Mouse (Mus musculus): ENCODE measurements around the gene Trank1. TPM values are rescaled to one million over a fixed set of nuclear protein-coding genes. Genes with fewer than 3 reads are reported as not detected.

Gene Trank1
- polyA plus RNA-seq, 1 experiment from 2014 or later, result 0.07 TPM

DNA sequence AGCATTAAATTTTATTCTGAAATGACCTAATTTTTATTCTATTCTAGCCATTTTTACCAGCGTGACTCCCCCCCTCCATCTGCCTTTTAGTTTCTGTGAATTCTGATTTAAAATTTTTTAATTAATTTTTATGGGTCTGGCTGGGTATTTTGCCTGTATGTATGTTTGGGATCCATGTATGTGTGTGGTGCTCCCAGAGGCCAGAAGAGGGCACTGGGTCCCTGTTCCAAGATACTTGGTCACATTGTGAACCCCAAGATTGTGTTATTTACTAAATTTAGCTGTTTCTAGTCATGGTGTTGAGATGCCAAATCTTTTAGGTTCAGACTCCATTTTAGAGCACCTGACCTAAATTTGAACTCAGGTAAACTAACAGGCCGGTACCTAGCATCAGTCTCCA is 25.1 kb upstream of the Trank1 start:
- H3K4me2 ChIP-seq, result no peak overlapping the region
- H3K4me1 ChIP-seq, result peaks cover 7% of the 10 kb centered on the region; the same call in 1 of the 2 replicates
- no peak overlapping the region for H3K4me3 ChIP-seq
- H3K36me3 ChIP-seq, result no peaks in the 10 kb centered on the region
- ATAC-seq (ENCODE audit: borderline replicate concordance, extremely low read depth, low FRiP score, low TSS enrichment), result no peak
- WGBS, result 65% methylated on average over 2 of the region's 2 CpGs
- no peaks in the 10 kb centered on the region for H3K9me3 ChIP-seq
- no peak overlapping the region for H3K27ac ChIP-seq
- no peak overlapping the region for H3K9ac ChIP-seq
- H3K27me3 ChIP-seq, result no peaks in the 10 kb centered on the region

DNA sequence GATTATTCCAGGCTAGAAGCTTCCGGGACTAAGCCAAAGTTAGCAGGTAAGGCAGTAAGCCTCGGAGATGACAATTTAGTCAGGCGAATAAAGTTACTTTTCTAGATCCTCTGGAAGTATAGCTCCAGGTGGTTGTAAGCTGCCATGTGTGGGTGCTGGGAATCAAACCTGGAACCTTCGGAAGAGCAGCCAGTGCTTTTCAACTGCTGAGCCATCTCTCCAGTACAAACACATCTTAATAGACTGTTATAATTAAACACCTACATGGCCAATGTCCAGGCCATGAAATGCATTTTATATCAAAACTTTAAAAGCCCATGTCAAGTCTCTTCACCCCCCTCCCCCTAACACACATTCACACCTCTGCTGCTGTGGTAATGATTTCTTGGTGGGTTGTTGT is 23.6 kb upstream of the Trank1 start:
- H3K36me3 ChIP-seq, result no peaks in the 10 kb centered on the region
- no peak overlapping the region for H3K27ac ChIP-seq
- H3K9me3 ChIP-seq, result no peaks in the 10 kb centered on the region
- peaks cover 7% of the 10 kb centered on the region; the same call in 1 of the 2 replicates for H3K4me1 ChIP-seq
- no peak overlapping the region for H3K9ac ChIP-seq
- 89% methylated on average over 4 of the region's 4 CpGs for WGBS
- no peak overlapping the region for H3K4me2 ChIP-seq
- ATAC-seq (ENCODE audit: borderline replicate concordance, extremely low read depth, low FRiP score, low TSS enrichment), result no peak
- no peak overlapping the region for H3K4me3 ChIP-seq
- H3K27me3 ChIP-seq, result no peaks in the 10 kb centered on the region

DNA sequence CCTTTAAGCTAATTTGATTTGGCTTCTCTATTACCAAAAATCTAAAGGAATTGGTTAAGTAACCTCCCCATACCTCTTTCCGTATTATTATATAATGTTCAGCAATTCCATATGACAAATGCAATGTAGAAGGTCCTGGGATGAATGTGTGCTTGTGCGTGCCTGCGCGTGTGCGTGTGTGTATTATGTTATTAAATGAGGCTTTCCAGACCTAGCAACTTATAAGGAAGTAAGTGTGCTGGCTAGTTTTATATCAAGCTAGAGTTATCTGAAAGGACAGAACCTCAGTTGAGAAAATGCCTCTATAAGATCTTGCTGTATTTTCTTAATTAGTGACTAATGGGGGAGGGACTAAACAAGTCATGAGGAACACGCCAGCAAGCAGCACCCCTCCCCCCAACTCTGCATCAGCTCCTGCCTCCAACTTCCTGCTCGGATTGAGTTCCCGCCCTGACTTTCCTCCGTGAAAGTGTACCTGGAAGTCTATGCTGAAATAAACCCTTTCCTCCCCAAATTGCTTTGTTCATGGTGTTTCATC is 22.2 kb upstream of the Trank1 start:
- H3K4me1 ChIP-seq, result peaks cover 7% of the 10 kb centered on the region; the same call in 1 of the 2 replicates
- no peak overlapping the region for H3K27ac ChIP-seq
- no peaks in the 10 kb centered on the region for H3K27me3 ChIP-seq
- ATAC-seq (ENCODE audit: borderline replicate concordance, extremely low read depth, low FRiP score, low TSS enrichment), result peak; percentile 62
- peak overlapping the region; percentile 44 for H3K4me2 ChIP-seq
- no peak overlapping the region for H3K9ac ChIP-seq
- H3K36me3 ChIP-seq, result no peaks in the 10 kb centered on the region
- 50% methylated on average over 9 of the region's 9 CpGs for WGBS
- H3K4me3 ChIP-seq, result no peak overlapping the region
- no peaks in the 10 kb centered on the region for H3K9me3 ChIP-seq

GRCm38 (mm10) chr9:111289832-111290339 is 21.7 kb upstream of the Trank1 start:
- Histone ChIP-seq H3K36me3 (no peaks in the 10 kb centered on the region), H3K9ac (no peak overlapping the region), H3K27me3 (no peaks in the 10 kb centered on the region), H3K27ac (no peak overlapping the region), H3K4me3 (no peak overlapping the region), H3K4me1 (peaks cover 7% of the 10 kb centered on the region; the same call in 1 of the 2 replicates), H3K9me3 (no peaks in the 10 kb centered on the region), H3K4me2 (peak overlapping the region; percentile 44)
- WGBS, result 13% methylated on average over 21 of the region's 21 CpGs
- ATAC-seq (ENCODE audit: borderline replicate concordance, extremely low read depth, low FRiP score, low TSS enrichment), result peak; percentile 76

DNA sequence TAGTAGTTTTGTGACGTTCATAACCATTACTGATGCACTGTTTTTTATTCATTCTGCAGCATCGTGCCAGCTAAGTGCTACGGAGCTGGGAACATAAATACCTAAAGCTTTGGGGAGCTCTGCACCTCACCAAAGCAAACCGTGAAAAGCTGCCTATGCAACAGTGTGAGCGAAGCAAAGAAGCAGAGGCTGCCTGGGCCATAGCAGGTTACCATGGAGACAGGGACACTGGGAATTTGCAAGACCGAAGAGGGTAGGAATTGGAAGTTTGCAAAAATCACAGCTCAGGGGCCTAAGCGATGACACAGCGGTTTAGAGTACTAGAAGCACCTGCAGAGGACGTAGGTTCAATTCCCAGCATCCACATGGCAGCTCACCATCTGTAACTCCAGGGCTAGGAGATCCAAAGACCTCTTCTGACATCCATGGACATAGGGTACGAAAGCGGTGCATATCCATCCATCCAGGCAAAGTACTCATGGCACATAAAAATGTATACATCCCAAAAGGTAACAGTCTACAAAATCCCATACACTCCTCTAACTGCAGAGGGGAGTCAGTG is 20.9 kb upstream of the Trank1 start:
- no peak for ATAC-seq (ENCODE audit: borderline replicate concordance, extremely low read depth, low FRiP score, low TSS enrichment)

GRCm38 (mm10) chr9:111293234-111293633 is 18.3 kb upstream of the Trank1 start:
- Histone ChIP-seq H3K9ac (no peak overlapping the region), H3K27me3 (no peaks in the 10 kb centered on the region), H3K9me3 (no peaks in the 10 kb centered on the region), H3K4me3 (no peak overlapping the region), H3K27ac (no peak overlapping the region), H3K36me3 (no peaks in the 10 kb centered on the region), H3K4me2 (no peak overlapping the region), H3K4me1 (0 out of 2 replicates have a peak, but pooled peaks cover 12% of the 10 kb centered on the region)
- no peak for ATAC-seq (ENCODE audit: borderline replicate concordance, extremely low read depth, low FRiP score, low TSS enrichment)
- WGBS, result 75% methylated on average over 4 of the region's 4 CpGs

More for the DNA sequence above, 20.9 kb upstream of the Trank1 start:
- Histone ChIP-seq H3K27me3 (no peaks in the 10 kb centered on the region), H3K4me3 (no peak overlapping the region), H3K36me3 (no peaks in the 10 kb centered on the region), H3K9me3 (no peaks in the 10 kb centered on the region), H3K4me1 (peaks cover 5% of the 10 kb centered on the region; the same call in 1 of the 2 replicates), H3K4me2 (no peak overlapping the region), H3K27ac (no peak overlapping the region), H3K9ac (no peak overlapping the region)
- 67% methylated on average over 11 of the region's 11 CpGs for WGBS

DNA sequence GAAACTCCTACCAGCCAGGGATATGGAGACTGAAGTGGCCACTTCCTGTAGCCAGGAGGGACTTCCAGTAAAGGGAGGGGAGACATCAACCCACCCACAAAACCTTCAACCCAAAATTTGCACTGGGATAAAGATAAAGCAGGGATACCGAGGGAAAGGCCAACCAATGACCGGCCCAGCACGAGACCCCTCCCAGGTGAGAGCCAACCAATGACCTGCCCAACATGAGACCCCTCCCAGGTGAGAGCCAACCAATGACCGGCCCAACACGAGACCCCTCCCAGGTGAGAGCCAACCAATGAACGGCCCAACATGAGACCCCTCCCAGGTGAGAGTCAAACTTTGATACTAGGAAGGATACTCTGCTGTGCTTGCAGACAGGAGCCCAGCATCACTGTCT is 16.6 kb upstream of the Trank1 start:
- WGBS, result 89% methylated on average over 6 of the region's 6 CpGs
- ATAC-seq (ENCODE audit: borderline replicate concordance, extremely low read depth, low FRiP score, low TSS enrichment), result no peak
- no peak overlapping the region for H3K4me2 ChIP-seq
- H3K4me1 ChIP-seq, result 0 out of 2 replicates have a peak, but pooled peaks cover 10% of the 10 kb centered on the region
- H3K27ac ChIP-seq, result no peak overlapping the region
- no peak overlapping the region for H3K4me3 ChIP-seq
- H3K9me3 ChIP-seq, result no peaks in the 10 kb centered on the region
- H3K36me3 ChIP-seq, result no peaks in the 10 kb centered on the region
- no peaks in the 10 kb centered on the region for H3K27me3 ChIP-seq
- no peak overlapping the region for H3K9ac ChIP-seq

DNA sequence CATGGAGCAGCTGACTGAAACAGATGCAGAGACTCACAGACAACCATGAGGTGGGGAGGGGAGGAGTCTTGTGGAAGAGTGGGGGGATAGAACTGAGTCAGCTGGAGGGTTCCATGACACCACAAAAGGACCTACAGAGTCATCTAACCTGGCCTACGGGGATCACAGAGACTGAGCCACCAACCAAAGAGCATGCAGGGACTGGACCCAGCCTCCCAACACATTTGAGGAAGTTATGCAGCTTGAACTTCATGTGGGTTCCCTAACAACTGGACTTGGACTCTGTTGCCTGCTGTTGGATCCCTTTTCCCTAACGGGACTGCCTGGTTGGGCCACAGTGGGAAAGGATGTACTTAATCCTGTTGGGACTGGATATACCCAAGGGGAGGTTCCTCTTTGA is 16.2 kb upstream of the Trank1 start:
- H3K9ac ChIP-seq, result no peak overlapping the region
- WGBS, result 81% methylated on average over 2 of the region's 2 CpGs

DNA sequence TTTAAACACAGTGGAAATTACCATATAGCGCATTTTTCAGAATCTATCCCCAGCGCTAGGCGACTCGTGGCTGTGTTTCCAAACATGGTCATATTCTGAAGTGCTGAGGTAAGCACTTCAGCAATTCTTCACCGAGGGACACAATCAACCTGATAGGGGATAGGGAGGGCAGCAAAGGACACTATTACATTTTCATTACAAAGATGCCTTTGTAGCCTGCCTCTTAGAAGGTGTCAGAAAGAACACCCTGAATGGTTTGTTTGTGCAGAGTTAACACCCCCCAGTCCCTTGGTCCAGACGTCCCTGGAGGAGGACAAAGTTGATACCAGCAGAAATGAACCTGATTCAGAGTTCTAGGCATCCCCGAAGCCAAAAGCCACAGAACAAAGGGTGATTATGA is 15.1 kb upstream of the Trank1 start:
- H3K4me2 ChIP-seq, result no peak overlapping the region
- no peak overlapping the region for H3K9ac ChIP-seq
- H3K9me3 ChIP-seq, result no peaks in the 10 kb centered on the region
- H3K4me3 ChIP-seq, result no peak overlapping the region
- H3K4me1 ChIP-seq, result 0 out of 2 replicates have a peak, but pooled peaks cover 10% of the 10 kb centered on the region
- H3K36me3 ChIP-seq, result no peaks in the 10 kb centered on the region
- WGBS, result 49% methylated on average over 7 of the region's 7 CpGs
- H3K27ac ChIP-seq, result no peak overlapping the region
- no peaks in the 10 kb centered on the region for H3K27me3 ChIP-seq
- no peak for ATAC-seq (ENCODE audit: borderline replicate concordance, extremely low read depth, low FRiP score, low TSS enrichment)

More for the DNA sequence above, 16.2 kb upstream of the Trank1 start:
- H3K9me3 ChIP-seq, result no peaks in the 10 kb centered on the region
- no peak for ATAC-seq (ENCODE audit: borderline replicate concordance, extremely low read depth, low FRiP score, low TSS enrichment)
- no peaks in the 10 kb centered on the region for H3K36me3 ChIP-seq
- H3K4me3 ChIP-seq, result no peak overlapping the region
- H3K27ac ChIP-seq, result no peak overlapping the region
- H3K4me1 ChIP-seq, result 0 out of 2 replicates have a peak, but pooled peaks cover 10% of the 10 kb centered on the region
- H3K27me3 ChIP-seq, result no peaks in the 10 kb centered on the region
- no peak overlapping the region for H3K4me2 ChIP-seq

DNA sequence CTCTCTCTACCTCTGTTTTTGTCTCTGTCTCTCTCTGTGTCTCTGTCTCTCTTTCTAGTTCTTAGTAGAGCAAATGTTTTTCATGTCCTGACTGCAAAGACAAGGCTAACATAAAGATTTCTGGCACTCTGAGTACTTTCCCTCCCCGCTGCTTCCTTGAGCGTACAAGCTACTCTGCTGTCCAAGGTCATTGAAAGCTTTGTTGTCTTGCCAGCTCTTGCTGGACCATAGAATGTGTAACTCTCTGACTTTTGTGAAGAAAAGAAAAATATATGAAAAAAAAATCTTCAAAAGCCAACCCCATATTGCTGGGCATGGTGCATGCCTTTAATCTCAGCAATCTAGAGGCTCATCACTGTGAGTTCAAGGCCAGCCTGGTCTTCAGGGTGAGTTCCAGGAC is 12.9 kb upstream of the Trank1 start:
- no peaks in the 10 kb centered on the region for H3K27me3 ChIP-seq
- H3K4me1 ChIP-seq, result 0 out of 2 replicates have a peak, but pooled peaks cover 10% of the 10 kb centered on the region
- H3K36me3 ChIP-seq, result no peaks in the 10 kb centered on the region
- WGBS, result 36% methylated on average over 2 of the region's 2 CpGs
- H3K9me3 ChIP-seq, result no peaks in the 10 kb centered on the region
- no peak overlapping the region for H3K4me2 ChIP-seq
- H3K9ac ChIP-seq, result no peak overlapping the region
- H3K4me3 ChIP-seq, result no peak overlapping the region
- 0 out of 2 replicates have a peak overlapping the region, but pooled peaks have one; percentile 22 for H3K27ac ChIP-seq
- peak; percentile 71; the same call in 1 of the 2 replicates for ATAC-seq (ENCODE audit: borderline replicate concordance, extremely low read depth, low FRiP score, low TSS enrichment)

- H3K36me3 ChIP-seq, result no peaks in the 10 kb centered on the region
- no peak overlapping the region for H3K27ac ChIP-seq
- WGBS, result 48% methylated on average over 12 of the region's 12 CpGs
- H3K27me3 ChIP-seq, result no peaks in the 10 kb centered on the region
- H3K4me3 ChIP-seq, result no peak overlapping the region
- H3K9ac ChIP-seq, result no peak overlapping the region
- ATAC-seq (ENCODE audit: borderline replicate concordance, extremely low read depth, low FRiP score, low TSS enrichment), result no peak
- no peaks in the 10 kb centered on the region for H3K9me3 ChIP-seq
- 0 out of 2 replicates have a peak, but pooled peaks cover 6% of the 10 kb centered on the region for H3K4me1 ChIP-seq
- H3K4me2 ChIP-seq, result no peak overlapping the region
Measured at GRCm38 (mm10) chr9:111302196-111302831, 9.2 kb upstream of the Trank1 start.

DNA sequence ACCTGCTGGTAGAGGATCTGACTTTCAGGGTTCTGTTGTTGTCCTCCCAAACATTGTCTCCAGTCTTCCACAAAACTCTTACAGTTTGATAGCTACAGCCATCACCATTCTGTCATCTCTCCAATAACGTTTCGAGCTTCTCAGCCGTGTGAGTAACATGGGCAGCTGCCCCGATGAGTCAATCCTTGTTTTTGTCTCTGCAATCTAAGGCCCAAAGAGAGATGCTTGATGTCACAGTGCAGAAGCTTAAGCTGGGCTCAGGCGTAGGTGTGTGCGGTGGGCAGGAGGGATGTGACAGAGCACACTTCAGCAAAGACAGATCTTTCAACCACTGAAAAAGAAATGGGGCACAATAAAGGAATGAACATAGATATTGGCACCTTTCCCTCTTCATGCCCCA is 7.5 kb upstream of the Trank1 start:
- Histone ChIP-seq H3K4me1 (no peaks in the 10 kb centered on the region), H3K9me3 (no peaks in the 10 kb centered on the region), H3K27me3 (peaks cover 4% of the 10 kb centered on the region; the same call in 1 of the 2 replicates), H3K36me3 (no peaks in the 10 kb centered on the region), H3K4me2 (no peak overlapping the region), H3K27ac (no peak overlapping the region), H3K9ac (no peak overlapping the region), H3K4me3 (no peak overlapping the region)
- no peak for ATAC-seq (ENCODE audit: borderline replicate concordance, extremely low read depth, low FRiP score, low TSS enrichment)
- WGBS, result 91% methylated on average over 6 of the region's 6 CpGs
